Mouse (Mus musculus): ENCODE measurements around the gene Bfar.
A peak's percentile ranks its signal among the peaks of the same experiment; 100 is the strongest.

Bfar gene

GRCm38 (mm10) chr16:13716821-13717553, 45.3 kb downstream of the Bfar start:
- DNase-seq (ENCODE audit: low read depth, low spot score) = no peak

DNA sequence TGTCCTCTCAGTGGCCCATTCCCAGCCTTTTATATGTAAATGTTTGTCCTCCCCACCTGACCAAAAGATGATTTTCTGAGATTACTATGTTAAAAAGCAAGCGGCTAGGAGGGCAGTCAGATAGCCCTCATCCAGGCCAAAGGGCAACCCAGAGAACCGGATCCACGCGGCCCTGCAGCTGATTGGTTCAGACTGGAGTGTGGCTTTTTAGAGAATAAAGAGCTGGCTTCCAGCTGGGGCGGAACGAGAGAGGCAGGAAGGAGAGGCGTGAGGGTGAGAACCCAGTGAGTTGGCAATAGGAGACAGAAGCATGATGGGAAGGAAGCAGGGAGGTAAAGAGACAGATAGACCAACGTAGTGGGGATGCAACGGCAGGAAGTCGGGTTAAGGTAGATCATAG, 51.3 kb downstream of the Bfar start:
- DNase-seq (ENCODE audit: low read depth, low spot score) = peak; percentile 84

- peak; percentile 63 for DNase-seq (ENCODE audit: low read depth, low spot score)
Measured at GRCm38 (mm10) chr16:13727811-13728335, 56.2 kb downstream of the Bfar start.

DNA sequence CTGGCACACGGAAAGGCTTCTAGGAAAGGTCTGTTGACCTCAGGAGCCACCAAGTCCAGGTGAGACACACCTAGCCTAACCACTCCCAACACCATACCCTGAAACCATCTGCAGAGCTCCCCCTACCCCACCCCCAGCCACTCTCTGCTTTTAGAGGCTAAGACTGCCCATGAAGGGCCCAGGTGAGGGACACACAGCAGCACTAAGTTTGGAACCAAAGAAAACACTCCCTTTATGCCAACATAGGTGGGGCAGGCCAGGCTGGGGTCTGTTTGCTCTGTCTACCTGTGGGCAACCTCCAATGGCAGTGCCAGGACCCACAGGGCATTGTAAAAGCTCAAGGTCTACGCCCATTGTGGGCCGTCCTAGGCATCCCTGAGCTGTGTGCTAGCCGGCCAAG, 57.8 kb downstream of the Bfar start:
- DNase-seq (ENCODE audit: low read depth, low spot score) = no peak

- DNase-seq (ENCODE audit: low read depth, low spot score) = peak; percentile 68
Measured at GRCm38 (mm10) chr16:13730285-13731255, 58.9 kb downstream of the Bfar start, which contains the start of gene Pla2g10. TSS of gene Pla2g10 (minus strand) at chr16:13730983.

DNA sequence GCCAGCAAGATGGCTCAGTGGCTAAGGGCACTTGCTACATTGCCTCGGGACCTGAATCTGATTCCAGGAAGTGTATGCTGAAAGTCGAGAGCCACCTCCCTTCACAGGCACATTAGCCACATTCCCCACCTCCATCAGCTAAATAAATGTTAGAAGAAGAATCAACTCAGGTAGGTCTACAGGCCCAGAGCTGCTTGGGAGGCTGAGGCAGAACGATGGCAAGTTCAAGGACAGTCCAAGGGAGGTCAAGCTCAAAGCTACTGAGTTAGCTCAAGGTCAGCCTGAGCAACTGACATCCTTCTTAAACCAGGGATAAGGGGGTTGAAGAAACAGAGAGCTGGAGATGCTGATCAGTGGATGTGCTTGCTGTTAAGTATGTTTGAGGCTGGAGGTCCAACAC, 61.1 kb downstream of the Bfar start:
- peak; percentile 46 for DNase-seq (ENCODE audit: low read depth, low spot score)

GRCm38 (mm10) chr16:13733518-13734137, 62.0 kb downstream of the Bfar start:
- DNase-seq (ENCODE audit: low read depth, low spot score) = peak; percentile 84

GRCm38 (mm10) chr16:13735977-13736376, 64.3 kb downstream of the Bfar start:
- no peak for DNase-seq (ENCODE audit: low read depth, low spot score)

DNA sequence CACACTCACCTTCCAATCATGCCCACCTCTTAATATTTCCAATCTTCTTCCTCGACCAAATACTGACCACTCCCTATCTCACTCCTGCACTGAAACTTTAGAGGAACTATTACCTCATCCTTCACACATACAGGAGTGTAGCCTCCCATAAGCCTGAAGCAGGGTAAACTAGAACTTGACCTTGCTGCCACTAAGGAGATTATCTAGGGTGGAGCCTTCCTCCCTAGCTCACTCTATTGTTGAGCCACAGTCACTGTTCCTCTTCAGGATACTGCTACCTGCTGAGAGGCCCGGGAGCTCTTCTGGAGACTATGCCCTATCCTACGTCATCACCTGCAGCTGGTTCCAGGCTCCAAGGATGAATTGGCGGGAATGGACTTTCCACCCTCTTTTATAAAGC, 67.4 kb downstream of the Bfar start:
- DNase-seq (ENCODE audit: low read depth, low spot score) = peak; percentile 86

DNA sequence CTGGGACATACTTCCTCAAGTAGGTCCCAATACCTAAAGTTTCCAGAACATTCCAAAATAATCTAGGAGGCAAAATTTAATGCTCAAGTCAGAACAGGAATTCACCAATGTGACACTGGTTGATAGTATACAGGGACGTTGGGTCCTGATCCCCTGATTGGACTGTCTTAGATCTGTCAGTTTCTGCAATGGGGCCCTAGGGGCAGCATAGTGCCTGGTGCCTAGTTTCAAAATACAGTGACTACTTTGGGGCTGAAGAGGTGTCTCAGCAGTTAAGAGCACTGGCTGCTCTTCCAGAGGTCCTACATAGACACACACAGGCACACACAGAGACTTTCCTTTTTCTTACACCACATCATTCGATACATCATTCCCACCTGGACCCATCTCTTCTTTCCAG, 69.2 kb downstream of the Bfar start:
- peak; percentile 55 for DNase-seq (ENCODE audit: low read depth, low spot score)

DNA sequence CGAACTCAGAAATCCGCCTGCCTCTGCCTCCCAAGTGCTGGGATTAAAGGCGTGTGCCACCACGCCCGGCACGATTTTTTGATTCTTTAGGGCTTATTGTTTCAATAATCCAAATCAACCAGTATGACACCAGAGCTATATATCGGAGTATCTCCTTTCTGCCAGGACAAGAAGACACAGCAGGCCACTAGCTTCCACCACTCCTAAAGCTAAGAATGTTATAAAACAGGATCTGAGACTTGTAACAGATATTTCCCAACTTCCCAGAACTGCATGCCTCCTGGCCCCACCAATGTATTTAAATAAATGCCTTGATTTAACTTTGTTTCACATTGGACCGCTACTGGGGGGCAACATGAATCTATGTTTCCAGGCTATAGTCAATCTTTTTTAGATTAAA, 76.0 kb downstream of the Bfar start:
- DNase-seq (ENCODE audit: low read depth, low spot score) = no peak

DNA sequence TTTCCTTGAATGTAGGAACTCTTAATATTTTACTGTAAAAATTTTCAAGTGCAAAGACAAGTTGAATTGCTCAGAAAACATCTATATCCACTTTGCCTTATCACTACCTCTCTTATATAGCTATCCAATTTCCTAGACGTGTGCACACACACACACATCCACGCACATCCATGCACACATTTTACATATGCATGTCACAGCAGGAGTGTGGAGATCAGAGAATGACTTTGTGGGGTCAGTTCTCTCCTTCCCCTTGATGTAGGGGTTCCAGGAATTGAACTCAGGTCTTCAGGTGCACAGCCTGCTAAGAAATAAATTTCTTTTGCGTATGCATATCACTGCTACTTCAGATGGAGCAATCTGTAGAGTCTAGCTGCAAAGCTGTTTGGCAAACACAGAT, 76.5 kb downstream of the Bfar start:
- DNase-seq (ENCODE audit: low read depth, low spot score) = peak; percentile 43

GRCm38 (mm10) chr16:13748813-13749212, 77.2 kb downstream of the Bfar start:
- DNase-seq (ENCODE audit: low read depth, low spot score) = peak; percentile 98

- DNase-seq (ENCODE audit: low read depth, low spot score) = peak; percentile 84
Measured at GRCm38 (mm10) chr16:13749306-13749705, 77.6 kb downstream of the Bfar start.

- DNase-seq (ENCODE audit: low read depth, low spot score) = peak; percentile 82
Measured at GRCm38 (mm10) chr16:13749981-13750380, 78.3 kb downstream of the Bfar start.

DNA sequence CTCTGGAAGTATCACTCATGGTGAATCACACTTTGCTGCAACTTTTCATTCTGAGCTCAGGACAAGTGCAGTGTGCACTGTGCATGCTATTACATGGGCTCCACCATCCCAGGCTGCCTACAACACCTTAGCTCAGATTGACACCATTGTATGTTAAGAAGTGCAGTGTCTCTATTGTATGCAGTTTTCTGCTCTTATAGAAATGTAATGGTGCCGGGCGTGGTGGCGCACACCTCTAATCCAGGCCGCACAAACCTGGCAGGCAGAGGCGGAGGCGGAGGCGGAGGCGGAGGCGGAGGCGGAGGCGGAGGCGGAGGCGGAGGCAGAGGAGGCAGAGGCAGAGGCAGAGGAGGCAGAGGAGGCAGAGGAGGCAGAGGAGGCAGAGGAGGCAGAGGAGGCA, 79.0 kb downstream of the Bfar start:
- peak; percentile 81 for DNase-seq (ENCODE audit: low read depth, low spot score)
